Mouse (Mus musculus): ENCODE results near the gene Kcnh1. TPM values are rescaled to one million over a fixed set of nuclear protein-coding genes. Genes with fewer than 3 reads are reported as not detected.
A peak's percentile ranks its signal among the peaks of the same experiment; 100 is the strongest.

Kcnh1 gene
- polyA plus RNA-seq (2014; fragmentation: Nextera tagmentation; extraction: Ambion mirVana), result 0.88 and 1.3 TPM in 2 replicates

DNA sequence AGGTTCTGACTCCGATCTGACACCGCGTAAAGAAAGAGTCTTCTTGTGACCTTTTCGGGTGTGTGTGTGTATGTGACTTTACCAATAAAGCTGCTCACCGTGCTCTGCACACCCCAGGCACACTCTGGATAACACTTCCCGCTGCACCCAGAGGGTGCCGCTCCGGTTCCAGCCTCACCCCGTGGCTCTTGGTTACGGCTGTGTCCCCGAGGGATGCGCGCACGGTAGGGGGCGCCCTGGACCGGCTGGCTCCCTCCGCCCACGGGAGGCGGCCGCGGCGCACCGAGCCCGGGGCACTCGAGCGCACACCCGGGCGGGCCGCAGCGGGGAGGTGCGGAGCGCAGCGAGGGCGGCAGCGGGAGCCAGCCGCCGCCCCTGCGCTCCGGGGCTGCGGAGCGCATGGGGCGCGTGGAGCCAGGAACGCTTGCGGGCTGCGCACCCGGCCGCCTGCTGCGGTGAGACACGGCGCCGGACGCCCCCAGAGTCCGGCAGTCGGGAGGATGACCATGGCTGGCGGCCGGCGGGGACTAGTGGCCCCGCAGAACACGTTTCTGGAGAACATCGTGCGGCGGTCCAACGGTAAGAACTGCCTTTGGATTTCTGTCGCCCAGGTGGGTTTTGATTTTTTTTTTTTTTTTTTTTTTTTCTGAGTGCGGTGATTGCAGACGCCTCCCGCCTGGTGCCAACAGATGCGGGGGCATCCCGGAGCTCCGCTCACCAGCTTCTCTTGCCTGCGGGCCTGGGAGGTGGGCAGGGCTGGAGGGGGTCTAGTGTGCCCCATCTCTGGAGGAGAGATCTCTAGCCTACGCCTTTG, at the start of gene Kcnh1:
TSS of gene Kcnh1 (plus strand) at position 267 of the 814 bp plus-strand sequence.
- WGBS, result under 1% methylated on average over 73 of the region's 73 CpGs
- peak within 1 kb of the TSS; percentile 86 for H3K4me2 ChIP-seq (ENCODE audit: low read length)
- H3K4me1 ChIP-seq (ENCODE audit: control insufficient read depth, insufficient read depth, low read length), result no peaks in the 10 kb centered on the region
- DNase-seq (ENCODE audit: low spot score) (peak; percentile 89), ATAC-seq (peak; percentile 97)
- no peak within 1 kb of the TSS for H3K27ac ChIP-seq (ENCODE audit: low read depth, low read length)
- peaks cover 13% of the 10 kb centered on the region for H3K27me3 ChIP-seq (replicated peaks; ENCODE audit: control insufficient read depth, insufficient read depth, low read length)
- H3K36me3 ChIP-seq (ENCODE audit: control insufficient read depth, insufficient read depth, low read length), result no peaks in the 10 kb centered on the region
- H3K9me3 ChIP-seq (replicated peaks; ENCODE audit: control insufficient read depth, low read length), result no peaks in the 10 kb centered on the region
- peak within 1 kb of the TSS; percentile 50 for H3K4me3 ChIP-seq (ENCODE audit: low read depth, low read length)
- peak within 1 kb of the TSS; percentile 68 for H3K9ac ChIP-seq (ENCODE audit: low read length)

DNA sequence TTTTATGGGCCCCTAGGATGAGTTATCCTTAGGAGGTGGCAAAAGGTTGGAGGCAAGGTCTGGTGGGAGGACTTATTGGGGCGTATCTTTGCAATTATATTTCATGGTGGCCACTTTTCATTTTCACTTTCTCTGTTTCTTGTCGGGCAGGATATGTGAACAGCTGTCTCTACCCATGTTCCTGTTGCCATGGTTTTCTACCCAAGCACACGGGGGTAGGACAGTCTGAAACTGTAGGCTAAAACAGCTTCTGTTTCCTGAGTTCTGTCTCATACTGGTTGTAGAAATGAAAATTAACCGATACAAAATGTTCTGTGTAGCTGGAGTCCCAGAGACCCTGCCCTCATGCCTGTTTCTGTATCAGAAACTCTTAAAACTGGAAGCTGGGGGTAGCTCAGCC, 39.4 kb upstream of the Kcnh1 start:
- H3K9ac ChIP-seq (ENCODE audit: low read length), result no peak overlapping the region
- 93% methylated on average over 4 of the region's 4 CpGs for WGBS
- no peak for DNase-seq (ENCODE audit: low spot score)
- H3K27ac ChIP-seq (ENCODE audit: low read depth, low read length), result no peak overlapping the region
- H3K4me3 ChIP-seq (ENCODE audit: low read depth, low read length), result no peak overlapping the region
- H3K9me3 ChIP-seq (replicated peaks; ENCODE audit: control insufficient read depth, low read length), result no peaks in the 10 kb centered on the region
- H3K4me2 ChIP-seq (ENCODE audit: low read length), result no peak overlapping the region
- no peaks in the 10 kb centered on the region for H3K36me3 ChIP-seq (ENCODE audit: control insufficient read depth, insufficient read depth, low read length)
- no peaks in the 10 kb centered on the region for H3K4me1 ChIP-seq (ENCODE audit: control insufficient read depth, insufficient read depth, low read length)
- no peak for ATAC-seq
- H3K27me3 ChIP-seq (replicated peaks; ENCODE audit: control insufficient read depth, insufficient read depth, low read length), result no peaks in the 10 kb centered on the region

DNA sequence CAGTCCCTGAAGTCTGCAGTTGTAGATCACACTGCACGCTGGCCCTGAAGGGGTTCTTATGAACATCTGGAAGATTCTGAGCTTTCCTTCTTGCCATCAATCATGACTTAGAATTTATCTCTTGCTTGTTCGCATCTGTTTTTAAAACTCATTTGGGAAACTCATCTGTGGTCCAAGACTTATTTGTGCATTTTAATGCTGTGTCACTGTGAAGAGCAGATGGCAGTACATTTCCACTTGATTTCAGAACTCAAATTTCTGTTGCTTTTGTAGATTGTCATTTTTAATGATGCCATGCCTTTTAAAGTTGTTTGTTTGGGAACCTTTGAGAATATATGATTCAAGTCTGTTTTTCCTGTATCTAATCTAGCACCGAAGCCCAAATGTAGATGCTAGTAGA, 19.1 kb upstream of the Kcnh1 start:
- H3K9me3 ChIP-seq (replicated peaks; ENCODE audit: control insufficient read depth, low read length), result no peaks in the 10 kb centered on the region
- ATAC-seq (no peak), DNase-seq (ENCODE audit: low spot score) (no peak)
- H3K27ac ChIP-seq (ENCODE audit: low read depth, low read length), result no peak overlapping the region
- no peaks in the 10 kb centered on the region for H3K36me3 ChIP-seq (ENCODE audit: control insufficient read depth, insufficient read depth, low read length)
- H3K27me3 ChIP-seq (replicated peaks; ENCODE audit: control insufficient read depth, insufficient read depth, low read length), result no peaks in the 10 kb centered on the region
- H3K4me1 ChIP-seq (ENCODE audit: control insufficient read depth, insufficient read depth, low read length), result no peaks in the 10 kb centered on the region
- no peak overlapping the region for H3K4me3 ChIP-seq (ENCODE audit: low read depth, low read length)
- 93% methylated on average over 3 of the region's 3 CpGs for WGBS
- H3K9ac ChIP-seq (ENCODE audit: low read length), result no peak overlapping the region
- no peak overlapping the region for H3K4me2 ChIP-seq (ENCODE audit: low read length)

DNA sequence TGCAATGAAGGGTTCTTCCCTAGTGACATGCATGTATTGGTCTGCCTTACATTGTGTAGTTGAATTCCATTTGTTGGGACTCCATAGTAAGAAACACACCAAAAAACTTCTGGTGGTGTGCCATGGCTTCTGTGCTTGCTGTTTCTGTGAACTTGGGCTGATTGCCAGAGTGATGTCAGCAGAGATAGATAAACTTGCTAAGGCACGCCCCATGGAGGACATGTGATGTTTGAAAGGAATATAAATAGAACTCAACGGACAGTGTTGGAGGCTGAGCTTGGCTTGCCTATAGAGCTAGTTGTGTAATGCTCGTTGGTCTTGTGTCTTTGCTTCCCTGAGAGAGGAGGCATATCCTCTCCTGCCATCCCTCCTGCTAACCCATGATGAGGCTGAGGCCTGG, 10.7 kb upstream of the Kcnh1 start:
- no peaks in the 10 kb centered on the region for H3K4me1 ChIP-seq (ENCODE audit: control insufficient read depth, insufficient read depth, low read length)
- H3K27ac ChIP-seq (ENCODE audit: low read depth, low read length), result no peak overlapping the region
- H3K4me3 ChIP-seq (ENCODE audit: low read depth, low read length), result no peak overlapping the region
- DNase-seq (ENCODE audit: low spot score) (no peak), ATAC-seq (no peak)
- 83% methylated on average over 3 of the region's 3 CpGs for WGBS
- H3K4me2 ChIP-seq (ENCODE audit: low read length), result no peak overlapping the region
- H3K9me3 ChIP-seq (replicated peaks; ENCODE audit: control insufficient read depth, low read length), result no peaks in the 10 kb centered on the region
- H3K9ac ChIP-seq (ENCODE audit: low read length), result no peak overlapping the region
- H3K36me3 ChIP-seq (ENCODE audit: control insufficient read depth, insufficient read depth, low read length), result no peaks in the 10 kb centered on the region
- no peaks in the 10 kb centered on the region for H3K27me3 ChIP-seq (replicated peaks; ENCODE audit: control insufficient read depth, insufficient read depth, low read length)

DNA sequence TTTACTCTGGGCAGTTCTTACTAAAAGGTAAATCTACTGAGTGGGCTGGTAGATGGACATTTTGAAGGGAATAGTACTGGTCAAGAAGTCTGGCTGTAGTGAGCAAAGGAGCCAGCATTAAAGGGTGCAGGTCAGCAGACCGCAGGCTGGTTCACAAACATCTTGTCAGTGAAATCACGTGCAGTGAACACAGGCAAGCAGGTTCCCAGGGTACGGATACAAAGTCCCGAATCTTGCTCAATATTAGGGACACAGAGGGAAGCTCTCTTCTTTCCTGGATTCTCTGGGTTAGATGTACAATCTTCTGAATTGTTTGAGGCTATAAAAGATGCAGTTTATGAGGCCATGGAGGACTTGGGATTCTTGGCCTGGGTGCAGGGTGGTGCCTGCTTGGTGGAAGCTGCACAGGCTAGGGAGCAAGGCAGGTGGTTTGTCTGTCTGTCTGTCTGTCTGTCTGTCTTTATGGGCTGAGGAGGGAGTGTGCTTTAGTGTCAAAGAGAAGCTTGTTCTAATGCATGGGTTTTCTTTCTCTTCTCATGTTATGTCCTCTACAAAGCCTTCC, 8.8 kb upstream of the Kcnh1 start:
- Histone ChIP-seq H3K4me2 (ENCODE audit: low read length) (no peak overlapping the region), H3K27ac (ENCODE audit: low read depth, low read length) (no peak overlapping the region), H3K4me3 (ENCODE audit: low read depth, low read length) (no peak overlapping the region), H3K36me3 (ENCODE audit: control insufficient read depth, insufficient read depth, low read length) (no peaks in the 10 kb centered on the region), H3K27me3 (replicated peaks; ENCODE audit: control insufficient read depth, insufficient read depth, low read length) (no peaks in the 10 kb centered on the region), H3K9ac (ENCODE audit: low read length) (no peak overlapping the region), H3K4me1 (ENCODE audit: control insufficient read depth, insufficient read depth, low read length) (no peaks in the 10 kb centered on the region), H3K9me3 (replicated peaks; ENCODE audit: control insufficient read depth, low read length) (no peaks in the 10 kb centered on the region)
- DNase-seq (ENCODE audit: low spot score) (no peak), ATAC-seq (no peak)
- WGBS, result 86% methylated on average over 4 of the region's 4 CpGs

DNA sequence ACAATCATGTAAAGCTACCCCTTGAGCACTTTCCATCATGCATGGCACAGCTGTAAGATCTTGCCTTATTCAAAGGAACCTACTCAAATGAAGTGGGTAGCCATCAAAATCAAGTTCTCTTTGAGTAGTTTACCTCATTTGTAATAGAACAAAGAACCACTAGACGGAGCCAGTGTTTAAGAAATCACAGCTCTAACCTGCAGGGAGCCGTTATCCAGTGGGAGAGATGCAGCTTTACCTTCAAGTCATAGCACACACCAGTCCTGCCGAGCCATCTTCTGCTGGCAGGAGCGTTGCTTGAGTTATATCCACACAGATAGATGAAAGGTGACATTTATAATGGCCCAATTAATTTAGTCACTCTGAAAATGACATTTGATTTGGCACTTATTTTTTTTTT, 1.5 kb upstream of the Kcnh1 start:
- Histone ChIP-seq H3K9me3 (replicated peaks; ENCODE audit: control insufficient read depth, low read length) (no peaks in the 10 kb centered on the region), H3K4me3 (ENCODE audit: low read depth, low read length) (no peak overlapping the region), H3K4me2 (ENCODE audit: low read length) (no peak overlapping the region), H3K9ac (ENCODE audit: low read length) (no peak overlapping the region), H3K4me1 (ENCODE audit: control insufficient read depth, insufficient read depth, low read length) (no peaks in the 10 kb centered on the region), H3K36me3 (ENCODE audit: control insufficient read depth, insufficient read depth, low read length) (no peaks in the 10 kb centered on the region), H3K27ac (ENCODE audit: low read depth, low read length) (no peak overlapping the region), H3K27me3 (replicated peaks; ENCODE audit: control insufficient read depth, insufficient read depth, low read length) (peaks cover 13% of the 10 kb centered on the region)
- DNase-seq (ENCODE audit: low spot score), result peak; percentile 87
- ATAC-seq, result no peak
- WGBS, result 3% methylated on average over 4 of the region's 4 CpGs

DNA sequence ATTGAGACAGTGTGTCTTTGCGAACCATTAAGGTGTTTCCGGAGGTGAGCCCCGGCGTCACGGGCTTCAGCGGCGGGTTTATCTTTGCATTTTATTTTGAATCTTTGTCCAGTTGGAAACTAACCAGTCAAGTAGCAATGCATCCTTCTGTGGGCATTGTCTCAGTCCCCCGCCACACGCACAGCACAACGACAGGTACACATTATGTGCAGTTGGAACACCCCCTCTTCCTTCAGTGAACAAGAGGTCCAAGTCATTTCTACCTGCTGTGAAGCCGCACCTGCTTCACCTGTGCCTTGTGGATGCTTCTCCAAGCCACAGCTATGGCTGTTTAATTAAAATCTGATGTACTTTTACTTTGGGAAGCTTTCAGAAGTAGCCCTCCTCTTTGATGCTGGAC, 803 bp upstream of the Kcnh1 start:
- no peaks in the 10 kb centered on the region for H3K36me3 ChIP-seq (ENCODE audit: control insufficient read depth, insufficient read depth, low read length)
- 77% methylated on average over 11 of the region's 11 CpGs for WGBS
- DNase-seq (ENCODE audit: low spot score) (no peak), ATAC-seq (no peak)
- no peaks in the 10 kb centered on the region for H3K4me1 ChIP-seq (ENCODE audit: control insufficient read depth, insufficient read depth, low read length)
- H3K4me3 ChIP-seq (ENCODE audit: low read depth, low read length), result no peak overlapping the region
- no peak overlapping the region for H3K27ac ChIP-seq (ENCODE audit: low read depth, low read length)
- H3K9me3 ChIP-seq (replicated peaks; ENCODE audit: control insufficient read depth, low read length), result no peaks in the 10 kb centered on the region
- peaks cover 13% of the 10 kb centered on the region for H3K27me3 ChIP-seq (replicated peaks; ENCODE audit: control insufficient read depth, insufficient read depth, low read length)
- no peak overlapping the region for H3K9ac ChIP-seq (ENCODE audit: low read length)
- no peak overlapping the region for H3K4me2 ChIP-seq (ENCODE audit: low read length)

DNA sequence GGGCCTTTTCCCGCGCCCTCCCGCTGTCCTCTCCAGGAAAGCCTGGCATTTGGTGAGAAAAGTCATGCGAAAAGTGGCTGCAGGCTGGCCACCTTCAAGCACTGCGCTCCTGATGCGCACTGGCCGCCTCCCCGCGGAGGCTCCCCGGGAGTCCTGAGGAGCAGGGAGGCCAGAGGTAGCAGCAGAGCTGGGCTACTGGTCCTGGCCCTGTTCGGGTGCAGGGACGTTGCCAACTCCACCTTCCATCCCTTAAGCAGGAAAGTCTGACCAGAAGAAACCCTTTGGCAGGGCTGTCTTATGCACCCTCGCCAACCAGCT, 707 bp downstream of the Kcnh1 start:
- peak overlapping the region; percentile 68 for H3K9ac ChIP-seq (ENCODE audit: low read length)
- WGBS, result 5% methylated on average over 13 of the region's 13 CpGs

DNA sequence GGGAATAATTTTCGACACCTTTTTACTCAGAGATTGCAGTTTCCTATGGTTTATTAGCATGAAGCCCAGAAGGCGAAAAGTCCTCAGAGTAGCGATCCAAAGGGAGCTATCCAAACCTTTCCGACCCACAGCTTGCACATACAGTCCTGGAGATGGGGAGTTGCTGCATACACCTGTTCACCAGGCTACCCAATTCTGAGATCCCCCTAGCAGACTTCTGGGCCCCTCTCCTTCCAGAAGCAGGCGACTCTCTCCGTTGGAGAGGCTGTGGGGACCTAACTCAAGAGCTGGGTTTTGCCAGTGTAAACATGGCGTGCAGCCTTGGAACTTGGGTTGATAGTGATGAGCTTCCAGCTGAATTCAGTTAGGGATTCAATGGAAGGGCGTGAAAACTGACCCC, 1.3 kb downstream of the Kcnh1 start:
- H3K4me1 ChIP-seq (ENCODE audit: control insufficient read depth, insufficient read depth, low read length), result no peaks in the 10 kb centered on the region
- peak overlapping the region; percentile 86; the same call in 1 of the 2 replicates for H3K4me2 ChIP-seq (ENCODE audit: low read length)
- no peaks in the 10 kb centered on the region for H3K9me3 ChIP-seq (replicated peaks; ENCODE audit: control insufficient read depth, low read length)
- peaks cover 13% of the 10 kb centered on the region for H3K27me3 ChIP-seq (replicated peaks; ENCODE audit: control insufficient read depth, insufficient read depth, low read length)
- no peak overlapping the region for H3K27ac ChIP-seq (ENCODE audit: low read depth, low read length)
- H3K4me3 ChIP-seq (ENCODE audit: low read depth, low read length), result no peak overlapping the region
- no peak overlapping the region for H3K9ac ChIP-seq (ENCODE audit: low read length)
- ATAC-seq (no peak), DNase-seq (ENCODE audit: low spot score) (no peak)
- 63% methylated on average over 8 of the region's 8 CpGs for WGBS
- H3K36me3 ChIP-seq (ENCODE audit: control insufficient read depth, insufficient read depth, low read length), result no peaks in the 10 kb centered on the region

More for the DNA sequence above, 707 bp downstream of the Kcnh1 start:
- peak overlapping the region; percentile 50 for H3K4me3 ChIP-seq (ENCODE audit: low read depth, low read length)
- no peaks in the 10 kb centered on the region for H3K9me3 ChIP-seq (replicated peaks; ENCODE audit: control insufficient read depth, low read length)
- DNase-seq (ENCODE audit: low spot score), result no peak
- H3K4me1 ChIP-seq (ENCODE audit: control insufficient read depth, insufficient read depth, low read length), result no peaks in the 10 kb centered on the region
- no peak overlapping the region for H3K27ac ChIP-seq (ENCODE audit: low read depth, low read length)
- peaks cover 13% of the 10 kb centered on the region for H3K27me3 ChIP-seq (replicated peaks; ENCODE audit: control insufficient read depth, insufficient read depth, low read length)
- H3K36me3 ChIP-seq (ENCODE audit: control insufficient read depth, insufficient read depth, low read length), result no peaks in the 10 kb centered on the region
- H3K4me2 ChIP-seq (ENCODE audit: low read length), result peak overlapping the region; percentile 86
- ATAC-seq, result no peak

Measured in forebrain, embryonic 14.5 days (tissue).